Mouse (Mus musculus): ENCODE measurements at regions not wholly inside any gene's neighbourhood (a gene's known extent, or its start where the extent isn't known, plus 50 kb on each side); places are given as distances from the start of the nearest gene placed in this dataset.

- H3K36me3 ChIP-seq (ENCODE audit: control insufficient read depth, insufficient read depth, low read length, poor library complexity, severe bottlenecking), result no peaks in the 10 kb centered on the region
- H3K4me3 ChIP-seq (ENCODE audit: insufficient read depth in 1 of 2, low read depth in 1 of 2, low read length in 2 of 2, poor library complexity in 1 of 2, severe bottlenecking in 1 of 2), result no peak overlapping the region
- DNase-seq (ENCODE audit: low read depth, low spot score), result no peak
- H3K9ac ChIP-seq (ENCODE audit: insufficient read depth, low read depth, low read length, poor library complexity, severe bottlenecking), result no peak overlapping the region
- H3K9me3 ChIP-seq (ENCODE audit: control insufficient read depth, insufficient read depth, low read depth, low read length), result no peaks in the 10 kb centered on the region
- no peak for TF ChIP-seq ZNF384 (IDR thresholded peaks at IDR 0.05; ENCODE audit: low read depth, low read length)
- in situ Hi-C loops (cut with MboI; ENCODE audit: low sequenced_read_pairs in 2 of 2, unreplicated experiment in 2 of 2), result no loop called here
- H3K27ac ChIP-seq (ENCODE audit: insufficient read depth, low read depth, low read length, poor library complexity, severe bottlenecking), result no peak overlapping the region
- peaks cover 0 to 8% of the 10 kb centered on the region in 2 experiments; a peak in 2 of 4 replicates for H3K4me1 ChIP-seq (ENCODE audit: control insufficient read depth in 2 of 2, insufficient read depth in 2 of 2, low read length in 2 of 2, poor library complexity in 1 of 2)
These were observed 58.8 kb upstream of the Otos start for GRCm38 (mm10) chr1:92707441-92707840.

- no peak overlapping the region for H3K9ac ChIP-seq (ENCODE audit: insufficient read depth, low read depth, low read length, poor library complexity, severe bottlenecking)
- no peak for DNase-seq (ENCODE audit: low read depth, low spot score)
- no peak overlapping the region for H3K4me3 ChIP-seq (ENCODE audit: insufficient read depth in 1 of 2, low read depth in 1 of 2, low read length in 2 of 2, poor library complexity in 1 of 2, severe bottlenecking in 1 of 2)
- in situ Hi-C loops (cut with MboI; ENCODE audit: low sequenced_read_pairs in 2 of 2, unreplicated experiment in 2 of 2), result no loop called here
- H3K36me3 ChIP-seq (ENCODE audit: control insufficient read depth, insufficient read depth, low read length, poor library complexity, severe bottlenecking), result no peaks in the 10 kb centered on the region
- H3K4me1 ChIP-seq (ENCODE audit: control insufficient read depth in 2 of 2, insufficient read depth in 2 of 2, low read length in 2 of 2, poor library complexity in 1 of 2), result peaks cover 0 to 8% of the 10 kb centered on the region in 2 experiments; a peak in 2 of 4 replicates
- no peak overlapping the region for H3K27ac ChIP-seq (ENCODE audit: insufficient read depth, low read depth, low read length, poor library complexity, severe bottlenecking)
- H3K9me3 ChIP-seq (ENCODE audit: control insufficient read depth, insufficient read depth, low read depth, low read length), result no peaks in the 10 kb centered on the region
- no peak for TF ChIP-seq MAFK (IDR thresholded peaks at IDR 0.05; ENCODE audit: insufficient read depth, low read depth, low read length)
- no peak for TF ChIP-seq CHD2 (IDR thresholded peaks at IDR 0.05; ENCODE audit: low read depth, low read length)
- no peak for TF ChIP-seq ZNF384 (IDR thresholded peaks at IDR 0.05; ENCODE audit: low read depth, low read length)
- TF ChIP-seq ZC3H11A (IDR thresholded peaks at IDR 0.05; ENCODE audit: borderline replicate concordance, low read depth, low read length), result no peak
- TF ChIP-seq HCFC1 (IDR thresholded peaks at IDR 0.05; ENCODE audit: borderline replicate concordance, insufficient read depth, low read length), result no peak
These were observed 55.3 kb upstream of the Otos start for GRCm38 (mm10) chr1:92703903-92704302.

GRCm38 (mm10) chr1:92703270-92703669 is 54.6 kb upstream of the Otos start:
- Histone ChIP-seq H3K27ac (ENCODE audit: insufficient read depth, low read depth, low read length, poor library complexity, severe bottlenecking) (no peak overlapping the region), H3K36me3 (ENCODE audit: control insufficient read depth, insufficient read depth, low read length, poor library complexity, severe bottlenecking) (no peaks in the 10 kb centered on the region), H3K9ac (ENCODE audit: insufficient read depth, low read depth, low read length, poor library complexity, severe bottlenecking) (no peak overlapping the region), H3K9me3 (ENCODE audit: control insufficient read depth, insufficient read depth, low read depth, low read length) (no peaks in the 10 kb centered on the region), H3K4me1 (ENCODE audit: control insufficient read depth in 2 of 2, insufficient read depth in 2 of 2, low read length in 2 of 2, poor library complexity in 1 of 2) (peaks cover 0 to 8% of the 10 kb centered on the region in 2 experiments; a peak in 2 of 4 replicates), H3K4me3 (ENCODE audit: insufficient read depth in 1 of 2, low read depth in 1 of 2, low read length in 2 of 2, poor library complexity in 1 of 2, severe bottlenecking in 1 of 2) (no peak overlapping the region)
- DNase-seq (ENCODE audit: low read depth, low spot score), result no peak
- no peak for TF ChIP-seq MAFK (IDR thresholded peaks at IDR 0.05; ENCODE audit: insufficient read depth, low read depth, low read length)
- no peak for TF ChIP-seq CHD2 (IDR thresholded peaks at IDR 0.05; ENCODE audit: low read depth, low read length)
- TF ChIP-seq ZNF384 (IDR thresholded peaks at IDR 0.05; ENCODE audit: low read depth, low read length), result no peak
- no peak for TF ChIP-seq ZC3H11A (IDR thresholded peaks at IDR 0.05; ENCODE audit: borderline replicate concordance, low read depth, low read length)
- no peak for TF ChIP-seq HCFC1 (IDR thresholded peaks at IDR 0.05; ENCODE audit: borderline replicate concordance, insufficient read depth, low read length)
- in situ Hi-C loops (cut with MboI; ENCODE audit: low sequenced_read_pairs in 2 of 2, unreplicated experiment in 2 of 2), result no loop called here

- no peak overlapping the region for H3K4me3 ChIP-seq (ENCODE audit: insufficient read depth in 1 of 2, low read depth in 1 of 2, low read length in 2 of 2, poor library complexity in 1 of 2, severe bottlenecking in 1 of 2)
- in situ Hi-C loops (cut with MboI; ENCODE audit: low sequenced_read_pairs in 2 of 2, unreplicated experiment in 2 of 2), result no loop called here
- TF ChIP-seq CHD2 (IDR thresholded peaks at IDR 0.05; ENCODE audit: low read depth, low read length), result no peak
- TF ChIP-seq MAFK (IDR thresholded peaks at IDR 0.05; ENCODE audit: insufficient read depth, low read depth, low read length), result no peak
- TF ChIP-seq HCFC1 (IDR thresholded peaks at IDR 0.05; ENCODE audit: borderline replicate concordance, insufficient read depth, low read length), result no peak
- TF ChIP-seq ZNF384 (IDR thresholded peaks at IDR 0.05; ENCODE audit: low read depth, low read length), result no peak
- no peak for TF ChIP-seq ZC3H11A (IDR thresholded peaks at IDR 0.05; ENCODE audit: borderline replicate concordance, low read depth, low read length)
These were observed 51.5 kb upstream of the Otos start for GRCm38 (mm10) chr1:92700107-92700506.

GRCm38 (mm10) chr1:92699697-92700096 is 51.1 kb upstream of the Otos start:
- TF ChIP-seq HCFC1 (IDR thresholded peaks at IDR 0.05; ENCODE audit: borderline replicate concordance, insufficient read depth, low read length) (no peak), ZC3H11A (IDR thresholded peaks at IDR 0.05; ENCODE audit: borderline replicate concordance, low read depth, low read length) (no peak), CHD2 (IDR thresholded peaks at IDR 0.05; ENCODE audit: low read depth, low read length) (no peak), ZNF384 (IDR thresholded peaks at IDR 0.05; ENCODE audit: low read depth, low read length) (no peak), MAFK (IDR thresholded peaks at IDR 0.05; ENCODE audit: insufficient read depth, low read depth, low read length) (no peak)
- in situ Hi-C loops (cut with MboI; ENCODE audit: low sequenced_read_pairs in 2 of 2, unreplicated experiment in 2 of 2), result no loop called here
- H3K9me3 ChIP-seq (ENCODE audit: control insufficient read depth, insufficient read depth, low read depth, low read length), result no peaks in the 10 kb centered on the region
- no peaks in the 10 kb centered on the region for H3K36me3 ChIP-seq (ENCODE audit: control insufficient read depth, insufficient read depth, low read length, poor library complexity, severe bottlenecking)
- H3K4me3 ChIP-seq (ENCODE audit: insufficient read depth in 1 of 2, low read depth in 1 of 2, low read length in 2 of 2, poor library complexity in 1 of 2, severe bottlenecking in 1 of 2), result no peak overlapping the region
- DNase-seq (ENCODE audit: low read depth, low spot score), result no peak
- no peak overlapping the region for H3K9ac ChIP-seq (ENCODE audit: insufficient read depth, low read depth, low read length, poor library complexity, severe bottlenecking)
- peaks cover 0 to 3% of the 10 kb centered on the region in 2 experiments; a peak in 1 of 4 replicates for H3K4me1 ChIP-seq (ENCODE audit: control insufficient read depth in 2 of 2, insufficient read depth in 2 of 2, low read length in 2 of 2, poor library complexity in 1 of 2)
- no peak overlapping the region for H3K27ac ChIP-seq (ENCODE audit: insufficient read depth, low read depth, low read length, poor library complexity, severe bottlenecking)

More at GRCm38 (mm10) chr1:92700107-92700506, 51.5 kb upstream of the Otos start:
- Histone ChIP-seq H3K9me3 (ENCODE audit: control insufficient read depth, insufficient read depth, low read depth, low read length) (no peaks in the 10 kb centered on the region), H3K9ac (ENCODE audit: insufficient read depth, low read depth, low read length, poor library complexity, severe bottlenecking) (no peak overlapping the region), H3K27ac (ENCODE audit: insufficient read depth, low read depth, low read length, poor library complexity, severe bottlenecking) (no peak overlapping the region), H3K36me3 (ENCODE audit: control insufficient read depth, insufficient read depth, low read length, poor library complexity, severe bottlenecking) (no peaks in the 10 kb centered on the region), H3K4me1 (ENCODE audit: control insufficient read depth in 2 of 2, insufficient read depth in 2 of 2, low read length in 2 of 2, poor library complexity in 1 of 2) (peaks cover 0 to 3% of the 10 kb centered on the region in 2 experiments; a peak in 1 of 4 replicates)
- no peak for DNase-seq (ENCODE audit: low read depth, low spot score)

Data from ES-E14 (cell line).